Mouse (Mus musculus) megakaryocyte, embryonic 14.5 days (primary cell): ENCODE measurements at regions not wholly inside any gene's neighbourhood (a gene's known extent, or its start where the extent isn't known, plus 50 kb on each side); places are given as distances from the start of the nearest gene placed in this dataset.

Experiments used
- FLI1 ChIP-seq: IDR thresholded peaks from 2 replicates; pipeline ENCODE4 v1.6.1; 2012; ENCODE audit warnings: low read length, inconsistent platforms, mixed read lengths
- GATA1 ChIP-seq: IDR thresholded peaks from 3 replicates; pipeline ENCODE4 v1.6.1; 2012; ENCODE audit warnings: mixed read lengths, low read length, inconsistent platforms, borderline replicate concordance

DNA sequence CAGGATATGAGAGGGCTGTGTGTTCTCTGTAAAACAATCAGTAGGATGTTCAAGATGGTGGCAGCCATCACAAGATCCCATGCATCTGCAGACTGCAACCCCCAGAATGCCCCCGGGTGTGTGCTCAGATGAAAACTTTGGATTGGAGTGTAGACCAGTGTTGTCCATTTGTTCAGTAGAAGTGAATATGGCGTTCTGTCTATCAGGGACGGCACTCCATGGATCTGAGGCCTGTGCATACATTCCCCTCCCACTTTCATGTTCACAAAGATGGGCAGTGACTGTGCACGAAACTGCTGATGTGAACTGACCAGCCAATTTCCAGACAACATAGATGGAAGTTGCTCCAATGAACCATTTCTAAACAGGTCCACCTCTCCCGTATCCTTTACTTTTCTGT lies 330.3 kb downstream of the Cd83 start:
- TF ChIP-seq FLI1 (no peak), GATA1 (no peak)
